Mouse (Mus musculus): ENCODE data around the gene Adamtsl1. TPM values are rescaled to one million over a fixed set of nuclear protein-coding genes. Genes with fewer than 3 reads are reported as not detected.

The Adamtsl1 gene
- polyA plus RNA-seq, 1 experiment from 2014 or later = 5.2 TPM

DNA sequence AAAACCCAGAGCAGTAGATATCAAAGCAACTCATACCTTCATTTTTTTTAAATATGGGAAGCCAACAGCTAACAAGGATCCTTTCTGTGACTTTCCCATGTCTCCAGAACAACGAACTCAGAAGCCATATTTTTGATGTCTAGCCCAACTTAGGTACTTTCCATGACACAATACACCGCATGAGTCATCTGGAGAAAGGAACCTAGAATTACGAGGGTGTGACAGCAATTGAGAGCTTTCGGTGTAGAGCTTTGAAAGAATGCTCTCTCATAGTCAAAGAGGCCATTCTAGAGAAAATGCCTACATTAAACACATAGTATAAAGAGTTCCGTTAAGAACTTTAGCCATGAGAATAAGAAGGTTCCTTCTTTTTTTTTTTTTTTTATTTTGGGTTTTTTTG, 104.8 kb downstream of the Adamtsl1 start:
- H3K27ac ChIP-seq (ENCODE audit: low read length) = no peak overlapping the region
- DNase-seq (ENCODE audit: low spot score) (peak; percentile 44), ATAC-seq (peak; percentile 58)
- no peaks in the 10 kb centered on the region for H3K27me3 ChIP-seq (replicated peaks; ENCODE audit: insufficient read depth, low read length)
- WGBS = 64% methylated on average over 5 of the region's 5 CpGs
- H3K36me3 ChIP-seq (ENCODE audit: insufficient read depth, low read length) = no peaks in the 10 kb centered on the region
- H3K4me3 ChIP-seq (ENCODE audit: low read depth, low read length) = no peak overlapping the region
- no peak overlapping the region for H3K9ac ChIP-seq (replicated peaks; ENCODE audit: low read depth)
- no peaks in the 10 kb centered on the region for H3K9me3 ChIP-seq (ENCODE audit: low read length)
- H3K4me2 ChIP-seq (replicated peaks; ENCODE audit: low read depth, low read length) = no peak overlapping the region
- peak; percentile 62 for TF ChIP-seq EP300 (IDR thresholded peaks at IDR 0.05)
- no peak for TF ChIP-seq CTCF (IDR thresholded peaks at IDR 0.05)
- H3K4me1 ChIP-seq (ENCODE audit: insufficient read depth, low read depth, low read length) = no peaks in the 10 kb centered on the region

DNA sequence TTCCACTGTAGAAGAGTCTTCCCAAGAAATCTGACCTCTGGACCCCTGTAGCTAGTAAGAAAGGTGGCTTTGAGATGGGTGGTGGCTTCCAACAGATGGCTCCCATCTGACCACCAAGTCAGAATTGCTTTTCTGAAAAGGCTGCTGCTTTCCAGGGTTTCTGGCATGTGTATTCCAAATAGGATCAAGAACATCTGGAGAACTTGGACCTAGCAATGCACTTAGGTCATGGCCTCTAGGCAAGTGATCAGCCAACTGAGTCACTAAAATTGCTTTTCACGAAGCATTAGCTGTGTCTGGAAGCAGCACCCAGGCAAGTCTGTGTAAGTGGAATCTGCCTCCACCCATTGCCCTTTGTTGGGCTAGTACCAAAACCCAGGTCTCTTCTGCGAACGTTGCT, 105.3 kb downstream of the Adamtsl1 start:
- DNase-seq (ENCODE audit: low spot score) = peak; percentile 6
- 63% methylated on average over 3 of the region's 3 CpGs for WGBS
- Histone ChIP-seq H3K9me3 (ENCODE audit: low read length) (no peaks in the 10 kb centered on the region), H3K27ac (ENCODE audit: low read length) (no peak overlapping the region), H3K27me3 (replicated peaks; ENCODE audit: insufficient read depth, low read length) (no peaks in the 10 kb centered on the region), H3K4me2 (replicated peaks; ENCODE audit: low read depth, low read length) (no peak overlapping the region), H3K4me1 (ENCODE audit: insufficient read depth, low read depth, low read length) (no peaks in the 10 kb centered on the region), H3K36me3 (ENCODE audit: insufficient read depth, low read length) (no peaks in the 10 kb centered on the region), H3K9ac (replicated peaks; ENCODE audit: low read depth) (no peak overlapping the region), H3K4me3 (ENCODE audit: low read depth, low read length) (no peak overlapping the region)
- ATAC-seq = no peak
- no peak for TF ChIP-seq CTCF (IDR thresholded peaks at IDR 0.05)
- no peak for TF ChIP-seq EP300 (IDR thresholded peaks at IDR 0.05)

DNA sequence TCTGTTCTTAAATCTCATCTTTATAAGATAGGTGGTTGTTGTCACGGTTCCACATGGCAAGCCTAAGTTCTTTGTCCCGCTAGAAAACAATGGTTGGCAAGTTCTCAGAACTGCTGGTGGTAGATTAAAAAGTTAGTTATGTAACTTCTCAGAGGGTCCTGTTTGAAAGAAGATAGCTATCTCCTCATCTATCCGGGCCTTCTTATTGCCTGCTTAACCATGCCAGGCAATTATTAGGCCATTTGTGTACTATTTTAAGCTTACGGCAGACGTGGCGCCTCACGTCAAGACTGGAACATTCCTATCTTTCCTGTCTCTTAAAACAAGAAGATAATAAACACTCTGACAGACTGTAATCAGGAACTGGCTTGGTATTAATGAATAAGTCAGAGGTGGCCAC, 115.4 kb downstream of the Adamtsl1 start:
- Histone ChIP-seq H3K36me3 (ENCODE audit: insufficient read depth, low read length) (no peaks in the 10 kb centered on the region), H3K9ac (replicated peaks; ENCODE audit: low read depth) (no peak overlapping the region), H3K4me2 (replicated peaks; ENCODE audit: low read depth, low read length) (peak overlapping the region; percentile 27), H3K27ac (ENCODE audit: low read length) (no peak overlapping the region), H3K4me1 (ENCODE audit: insufficient read depth, low read depth, low read length) (no peaks in the 10 kb centered on the region; the same call in 1 of the 2 replicates), H3K4me3 (ENCODE audit: low read depth, low read length) (0 out of 2 replicates have a peak overlapping the region, but pooled peaks have one; percentile 2), H3K27me3 (replicated peaks; ENCODE audit: insufficient read depth, low read length) (no peaks in the 10 kb centered on the region), H3K9me3 (ENCODE audit: low read length) (no peaks in the 10 kb centered on the region)
- peak; percentile 17 for DNase-seq (ENCODE audit: low spot score)
- no peak for TF ChIP-seq CTCF (IDR thresholded peaks at IDR 0.05)
- 0 out of 2 replicates have a peak, but pooled peaks have one; percentile 14 for ATAC-seq
- whole genome bisulfite sequencing = 38% methylated on average over 7 of the region's 7 CpGs

DNA sequence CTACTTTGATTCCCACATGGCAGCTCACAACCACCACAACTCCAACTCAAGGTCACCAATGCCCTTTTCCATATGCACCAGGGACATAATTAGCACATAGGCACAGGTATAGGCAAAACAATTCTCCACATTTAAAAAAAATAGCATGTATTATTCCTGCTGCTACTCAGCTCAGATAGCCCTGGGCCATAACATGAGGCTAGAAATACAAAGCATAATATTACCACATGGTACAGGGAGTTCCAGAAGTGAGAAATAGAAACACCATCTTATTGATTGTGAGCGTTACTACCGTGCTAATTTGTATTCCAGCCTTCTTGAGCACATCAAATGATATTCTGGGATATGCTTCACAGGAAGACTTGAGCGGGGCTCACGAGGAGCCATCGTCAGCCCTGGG, 155.3 kb downstream of the Adamtsl1 start:
- Histone ChIP-seq H3K27me3 (replicated peaks; ENCODE audit: insufficient read depth, low read length) (no peaks in the 10 kb centered on the region), H3K9me3 (ENCODE audit: low read length) (no peaks in the 10 kb centered on the region), H3K27ac (ENCODE audit: low read length) (no peak overlapping the region), H3K4me2 (replicated peaks; ENCODE audit: low read depth, low read length) (no peak overlapping the region), H3K36me3 (ENCODE audit: insufficient read depth, low read length) (no peaks in the 10 kb centered on the region), H3K4me3 (ENCODE audit: low read depth, low read length) (no peak overlapping the region), H3K9ac (replicated peaks; ENCODE audit: low read depth) (no peak overlapping the region), H3K4me1 (ENCODE audit: insufficient read depth, low read depth, low read length) (peaks cover 5% of the 10 kb centered on the region; the same call in 1 of the 2 replicates)
- WGBS = 90% methylated on average over 5 of the region's 5 CpGs
- DNase-seq (ENCODE audit: low spot score) (no peak), ATAC-seq (no peak)
- no peak for TF ChIP-seq CTCF (IDR thresholded peaks at IDR 0.05)
- no peak for TF ChIP-seq EP300 (IDR thresholded peaks at IDR 0.05)

DNA sequence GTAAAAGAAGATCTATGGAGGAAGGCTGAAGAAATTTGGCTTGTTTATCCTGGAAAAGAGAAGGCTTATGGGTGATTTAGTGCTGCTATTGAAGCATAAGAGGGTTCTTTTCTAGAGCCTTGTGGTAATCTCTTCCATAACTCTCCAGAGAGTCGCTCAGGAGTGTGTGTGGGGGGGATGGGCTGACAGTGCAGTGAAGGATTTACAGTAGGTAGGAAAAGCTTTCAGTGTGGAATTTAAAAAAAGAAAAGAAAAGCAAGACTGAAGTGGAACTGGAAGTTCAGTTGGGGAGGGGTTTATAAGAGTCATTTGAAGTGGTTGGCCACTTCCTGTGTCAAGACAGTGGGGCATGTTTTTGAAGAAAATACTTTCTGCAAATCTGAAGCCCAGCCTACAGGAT, 155.8 kb downstream of the Adamtsl1 start:
- Histone ChIP-seq H3K4me3 (ENCODE audit: low read depth, low read length) (no peak overlapping the region), H3K27me3 (replicated peaks; ENCODE audit: insufficient read depth, low read length) (no peaks in the 10 kb centered on the region), H3K36me3 (ENCODE audit: insufficient read depth, low read length) (no peaks in the 10 kb centered on the region), H3K4me2 (replicated peaks; ENCODE audit: low read depth, low read length) (no peak overlapping the region), H3K9ac (replicated peaks; ENCODE audit: low read depth) (no peak overlapping the region), H3K27ac (ENCODE audit: low read length) (no peak overlapping the region), H3K9me3 (ENCODE audit: low read length) (no peaks in the 10 kb centered on the region), H3K4me1 (ENCODE audit: insufficient read depth, low read depth, low read length) (peaks cover 5% of the 10 kb centered on the region; the same call in 1 of the 2 replicates)
- no peak for TF ChIP-seq EP300 (IDR thresholded peaks at IDR 0.05)
- no peak for TF ChIP-seq CTCF (IDR thresholded peaks at IDR 0.05)
- DNase-seq (ENCODE audit: low spot score) = no peak
- ATAC-seq = no peak
- WGBS = 43% methylated on average over 1 of the region's 1 CpGs

DNA sequence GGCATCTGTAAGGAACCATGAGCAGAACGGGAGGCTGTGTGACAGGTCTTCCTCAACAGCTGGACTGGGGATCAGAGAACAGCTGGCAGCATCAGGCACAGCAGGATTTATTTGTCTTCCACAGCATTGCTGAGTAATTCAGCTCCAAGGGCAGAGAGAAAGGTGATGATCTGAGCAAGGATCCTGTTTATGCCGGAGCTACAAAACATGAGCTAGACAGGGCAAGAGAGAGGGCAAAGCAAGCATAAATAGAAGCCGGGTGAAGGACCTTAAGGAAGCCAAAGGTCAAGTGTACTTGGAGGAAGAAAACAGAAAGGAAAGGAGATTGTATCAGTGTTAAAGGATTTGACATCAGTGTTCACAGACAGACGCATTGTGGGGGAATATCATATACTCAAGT, 158.3 kb downstream of the Adamtsl1 start:
- no peak for TF ChIP-seq CTCF (IDR thresholded peaks at IDR 0.05)
- no peak for TF ChIP-seq EP300 (IDR thresholded peaks at IDR 0.05)
- DNase-seq (ENCODE audit: low spot score) (peak; percentile 23), ATAC-seq (peak; percentile 14; the same call in 1 of the 2 replicates)
- H3K4me2 ChIP-seq (replicated peaks; ENCODE audit: low read depth, low read length) = no peak overlapping the region
- H3K36me3 ChIP-seq (ENCODE audit: insufficient read depth, low read length) = no peaks in the 10 kb centered on the region
- H3K9me3 ChIP-seq (ENCODE audit: low read length) = no peaks in the 10 kb centered on the region
- no peaks in the 10 kb centered on the region for H3K27me3 ChIP-seq (replicated peaks; ENCODE audit: insufficient read depth, low read length)
- WGBS = 13% methylated on average over 4 of the region's 4 CpGs
- no peak overlapping the region for H3K27ac ChIP-seq (ENCODE audit: low read length)
- H3K9ac ChIP-seq (replicated peaks; ENCODE audit: low read depth) = no peak overlapping the region
- H3K4me1 ChIP-seq (ENCODE audit: insufficient read depth, low read depth, low read length) = peaks cover 5% of the 10 kb centered on the region; the same call in 1 of the 2 replicates
- H3K4me3 ChIP-seq (ENCODE audit: low read depth, low read length) = no peak overlapping the region

DNA sequence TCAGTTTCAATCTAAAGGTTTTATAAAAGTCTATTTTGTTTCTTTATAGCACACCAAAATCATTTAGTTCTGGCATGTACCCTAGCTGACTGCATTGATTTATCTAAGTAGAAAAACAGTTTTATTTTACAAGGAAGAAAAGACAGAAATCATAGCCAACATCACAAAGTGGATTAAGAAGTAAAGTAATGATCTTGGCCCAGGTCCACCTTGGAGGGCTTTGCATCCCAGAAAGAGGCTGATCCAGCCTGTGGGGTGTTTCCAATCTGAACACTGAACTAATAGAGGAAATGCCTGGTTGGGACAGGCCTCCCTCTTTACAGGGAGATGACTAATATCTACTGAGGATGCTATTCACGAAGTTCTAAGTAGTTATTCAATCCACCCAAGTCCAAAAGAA, 163.6 kb downstream of the Adamtsl1 start:
- no peak for DNase-seq (ENCODE audit: low spot score)
- no peak overlapping the region for H3K27ac ChIP-seq (ENCODE audit: low read length)
- H3K4me1 ChIP-seq (ENCODE audit: insufficient read depth, low read depth, low read length) = no peaks in the 10 kb centered on the region
- WGBS = 43% methylated on average over 1 of the region's 1 CpGs
- no peaks in the 10 kb centered on the region for H3K9me3 ChIP-seq (ENCODE audit: low read length)
- H3K4me2 ChIP-seq (replicated peaks; ENCODE audit: low read depth, low read length) = no peak overlapping the region
- no peaks in the 10 kb centered on the region for H3K36me3 ChIP-seq (ENCODE audit: insufficient read depth, low read length)
- no peak overlapping the region for H3K9ac ChIP-seq (replicated peaks; ENCODE audit: low read depth)
- TF ChIP-seq EP300 (IDR thresholded peaks at IDR 0.05) (no peak), CTCF (IDR thresholded peaks at IDR 0.05) (no peak)
- no peak overlapping the region for H3K4me3 ChIP-seq (ENCODE audit: low read depth, low read length)
- no peak for ATAC-seq
- H3K27me3 ChIP-seq (replicated peaks; ENCODE audit: insufficient read depth, low read length) = no peaks in the 10 kb centered on the region
